Mouse (Mus musculus): Measurements from ENCODE around the gene Paxx. TPM values are rescaled to one million over a fixed set of nuclear protein-coding genes. Genes with fewer than 3 reads are reported as not detected.

Paxx gene
- polyA plus RNA-seq (2015; fragmentation: Nextera tagmentation; extraction: Ambion mirVana): 56.6 and 62.1 TPM in 2 replicates

GRCm38 (mm10) chr2:25460551-25461309 lies at the start of gene Paxx:
Gene Paxx (minus strand): TSS chr2:25461094.

DNA sequence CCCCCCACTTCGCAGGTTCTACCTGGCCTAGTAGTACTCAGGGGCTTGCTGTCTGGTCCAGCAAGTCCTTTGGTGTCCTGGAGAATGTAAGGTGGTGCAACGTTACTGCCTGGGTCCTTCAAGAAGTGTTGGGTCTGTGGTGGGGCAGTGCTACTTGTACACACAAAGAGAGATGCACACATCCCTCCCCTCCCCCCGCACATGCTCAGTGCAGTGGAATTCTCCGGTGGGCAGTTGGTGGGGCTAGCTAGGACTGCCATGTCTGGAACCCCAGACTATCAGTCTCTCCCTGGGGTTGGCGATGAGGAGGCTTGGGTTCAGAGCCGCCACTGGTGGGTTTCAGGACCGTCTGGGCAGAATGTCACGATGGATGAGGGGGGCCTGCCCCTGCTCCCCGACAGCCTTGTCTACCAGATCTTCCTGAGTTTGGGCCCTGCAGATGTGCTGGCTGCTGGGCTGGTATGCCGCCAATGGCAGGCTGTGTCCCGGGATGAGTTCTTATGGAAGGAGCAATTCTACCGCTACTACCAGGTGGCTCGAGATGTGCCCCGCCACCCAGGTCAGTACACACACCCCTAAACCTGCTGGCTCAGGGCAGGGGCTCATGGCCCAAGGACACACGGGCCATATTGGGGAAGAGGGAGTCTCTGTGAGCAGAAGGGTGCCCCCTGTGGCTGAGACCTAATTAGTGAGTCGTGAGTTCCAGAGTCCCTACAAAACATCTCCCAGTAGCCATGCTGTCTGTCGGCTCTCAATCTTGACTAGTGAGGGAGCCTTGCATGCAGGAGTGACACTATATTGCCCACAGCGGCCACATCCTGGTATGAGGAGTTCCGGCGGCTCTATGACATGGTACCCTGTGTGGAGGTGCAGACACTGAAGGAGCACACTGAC lies 40.9 kb upstream of the Paxx start, which contains the start of gene C8g:
Gene C8g, minus strand, starts transcription at position 127 of the 894 bp plus-strand sequence.

GRCm38 (mm10) chr2:25500576-25501405 lies 39.9 kb upstream of the Paxx start, which contains the start of gene Fbxw5:
Gene Fbxw5 (plus strand): TSS chr2:25500750.

GRCm38 (mm10) chr2:25493476-25493961 lies 32.6 kb upstream of the Paxx start, which contains the start of gene Lcn12:
Gene Lcn12 (minus strand): TSS chr2:25493911.

GRCm38 (mm10) chr2:25469969-25470368 lies 9.1 kb upstream of the Paxx start, which contains the start of gene Ptgds:
Gene Ptgds (minus strand): TSS chr2:25470046.

DNA sequence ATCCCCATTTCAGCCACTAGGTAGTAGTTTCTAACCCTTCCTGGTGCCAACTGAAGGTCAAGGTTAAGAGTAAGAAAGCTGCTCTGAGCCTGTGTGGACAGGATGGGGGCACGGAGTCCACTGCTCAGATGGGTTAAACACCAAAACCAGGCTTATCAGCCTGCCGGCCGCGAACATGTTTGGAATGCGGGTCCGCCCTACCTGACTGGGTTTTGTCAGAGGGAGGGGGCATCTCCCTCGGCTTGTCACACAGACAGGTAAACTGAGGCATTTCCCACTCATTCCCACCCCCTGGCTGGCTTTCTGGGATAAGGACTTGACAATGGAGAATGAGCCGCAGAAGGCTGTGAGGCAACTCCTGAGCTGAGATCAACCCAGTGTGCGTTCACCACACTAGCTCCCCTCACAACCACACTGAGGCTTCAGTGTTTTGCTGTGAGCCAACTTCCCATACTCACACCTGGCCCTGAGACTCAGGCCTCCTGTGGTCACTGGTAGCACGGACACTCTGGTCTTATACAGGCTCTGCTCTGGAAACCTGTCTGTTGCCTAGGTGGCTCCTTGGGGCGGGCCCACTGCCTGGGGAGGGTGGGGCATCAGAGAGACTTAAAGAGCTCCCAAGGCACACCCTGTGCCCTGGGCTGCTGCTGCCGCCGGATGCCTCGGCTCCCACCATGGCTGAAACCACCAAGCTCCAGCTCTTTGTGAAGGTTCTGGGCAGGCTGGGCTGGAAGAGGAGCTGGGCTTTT lies 4.5 kb downstream of the Paxx start, which contains the start of gene Clic3:
Gene Clic3, plus strand, starts transcription at position 634 of the 749 bp plus-strand sequence.

DNA sequence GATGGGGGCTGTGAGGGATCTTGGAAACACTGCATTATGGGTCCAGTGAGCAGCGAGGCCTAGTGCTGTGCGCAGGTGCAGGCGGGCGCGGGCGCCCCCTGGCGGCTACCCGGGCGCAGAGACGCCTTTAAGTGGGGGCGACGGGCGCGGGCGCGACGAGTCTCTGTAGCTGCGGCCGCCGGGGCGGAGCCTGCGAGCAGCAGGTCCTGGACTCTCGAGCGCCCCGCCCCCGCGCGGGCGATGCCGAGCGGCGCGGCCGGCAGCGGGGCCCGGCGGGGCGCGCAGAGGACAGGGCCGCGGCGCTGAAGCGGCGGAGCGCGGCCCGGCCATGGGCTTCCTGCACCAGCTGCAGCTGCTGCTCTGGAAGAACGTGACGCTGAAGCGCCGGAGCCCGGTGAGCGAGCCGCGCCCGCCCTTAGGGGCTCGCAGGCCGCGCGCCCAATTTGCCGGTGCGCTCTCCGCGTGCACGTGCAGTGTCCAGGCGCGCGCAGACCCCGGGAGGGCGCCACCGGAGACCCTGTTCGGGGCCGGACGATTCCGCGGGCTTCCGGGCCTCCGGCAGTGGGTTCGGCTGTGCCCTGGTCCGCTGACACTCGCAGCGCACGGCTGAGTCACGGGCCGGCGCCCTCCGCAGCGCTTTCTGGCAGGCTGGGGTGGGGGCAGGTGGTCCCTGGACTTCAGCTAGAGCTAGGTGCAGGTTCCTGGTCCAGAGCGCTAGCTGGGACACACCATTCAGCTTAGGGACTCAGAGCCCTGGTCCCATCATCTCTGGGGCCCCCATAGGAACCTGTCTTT lies 32.3 kb downstream of the Paxx start, which contains the start of gene Abca2:
Gene Abca2, plus strand, starts transcription at position 262 of the 795 bp plus-strand sequence.

GRCm38 (mm10) chr2:25422587-25423410 lies 38.1 kb downstream of the Paxx start, which contains the start of gene Fut7:
Gene Fut7 (plus strand): TSS chr2:25423267.

Small RNA genes within 50 kb of the gene (microRNA-seq; reads per million reads assigned to microRNA genes)
- gene Mir3087: 0.30 to 0.64 reads per million in 2 experiments

Other genes with a start within 250 kb of the Paxx start
- gene Nelfb, start 249.6 kb downstream of the Paxx start, polyA plus RNA-seq (2015; fragmentation: Nextera tagmentation; extraction: Ambion mirVana): 42.2 and 43.2 TPM in 2 replicates
- gene Stpg3, start 246.5 kb downstream of the Paxx start, polyA plus RNA-seq (2015; fragmentation: Nextera tagmentation; extraction: Ambion mirVana): not detected in 2 replicates
- 0.19 TPM in 1 of 2 replicates, not detected in the other for gene Fam166a, start 242.3 kb downstream of the Paxx start, polyA plus RNA-seq (2015; fragmentation: Nextera tagmentation; extraction: Ambion mirVana)
- gene Tubb4b, start 236.4 kb downstream of the Paxx start, polyA plus RNA-seq (2015; fragmentation: Nextera tagmentation; extraction: Ambion mirVana): 141 and 191 TPM in 2 replicates
- not detected in 2 replicates for gene Slc34a3, start 226.7 kb downstream of the Paxx start, polyA plus RNA-seq (2015; fragmentation: Nextera tagmentation; extraction: Ambion mirVana)
- not detected in 2 replicates for gene Rnf224, start 224.3 kb downstream of the Paxx start, polyA plus RNA-seq (2015; fragmentation: Nextera tagmentation; extraction: Ambion mirVana)
- 0.50 and 1.5 TPM in 2 replicates for gene Rnf208, start 218.8 kb downstream of the Paxx start, polyA plus RNA-seq (2015; fragmentation: Nextera tagmentation; extraction: Ambion mirVana)
- 8.6 TPM in 1 of 2 replicates, not detected in the other for gene Cysrt1, start 218.6 kb downstream of the Paxx start, polyA plus RNA-seq (2015; fragmentation: Nextera tagmentation; extraction: Ambion mirVana)
- 1.2 and 2.0 TPM in 2 replicates for gene AL732309.1, start 214.2 kb downstream of the Paxx start, polyA plus RNA-seq (2015; fragmentation: Nextera tagmentation; extraction: Ambion mirVana)
- gene Tmem203, start 205.7 kb downstream of the Paxx start, polyA plus RNA-seq (2015; fragmentation: Nextera tagmentation; extraction: Ambion mirVana): 27.2 and 29.6 TPM in 2 replicates
- 3.0 and 3.9 TPM in 2 replicates for gene Tprn, start 198.5 kb downstream of the Paxx start, polyA plus RNA-seq (2015; fragmentation: Nextera tagmentation; extraction: Ambion mirVana)
- gene Ssna1, start 188.7 kb downstream of the Paxx start, polyA plus RNA-seq (2015; fragmentation: Nextera tagmentation; extraction: Ambion mirVana): 102 and 122 TPM in 2 replicates
- gene Anapc2, start 188.6 kb downstream of the Paxx start, polyA plus RNA-seq (2015; fragmentation: Nextera tagmentation; extraction: Ambion mirVana): 51.7 and 54.8 TPM in 2 replicates
- gene Tmem210, start 172.9 kb downstream of the Paxx start, polyA plus RNA-seq (2015; fragmentation: Nextera tagmentation; extraction: Ambion mirVana): not detected in 2 replicates
- gene Lrrc26, start 171.2 kb downstream of the Paxx start, polyA plus RNA-seq (2015; fragmentation: Nextera tagmentation; extraction: Ambion mirVana): 0.12 and 0.15 TPM in 2 replicates
- not detected in 2 replicates for gene Grin1, start 141.9 kb downstream of the Paxx start, polyA plus RNA-seq (2015; fragmentation: Nextera tagmentation; extraction: Ambion mirVana)
- 29.6 and 33.0 TPM in 2 replicates for gene Man1b1, start 128.8 kb downstream of the Paxx start, polyA plus RNA-seq (2015; fragmentation: Nextera tagmentation; extraction: Ambion mirVana)
- gene Dpp7, start 104.7 kb downstream of the Paxx start, polyA plus RNA-seq (2015; fragmentation: Nextera tagmentation; extraction: Ambion mirVana): 8.7 and 10.9 TPM in 2 replicates
- gene Uap1l1, start 95.4 kb downstream of the Paxx start, polyA plus RNA-seq (2015; fragmentation: Nextera tagmentation; extraction: Ambion mirVana): 12.4 and 16.8 TPM in 2 replicates
- gene Sapcd2, start 88.8 kb downstream of the Paxx start, polyA plus RNA-seq (2015; fragmentation: Nextera tagmentation; extraction: Ambion mirVana): 5.8 and 6.4 TPM in 2 replicates
- gene Entpd2, start 65.2 kb downstream of the Paxx start, polyA plus RNA-seq (2015; fragmentation: Nextera tagmentation; extraction: Ambion mirVana): 30.8 and 32.7 TPM in 2 replicates
- 19.3 and 28.5 TPM in 2 replicates for gene Npdc1, start 61.7 kb downstream of the Paxx start, polyA plus RNA-seq (2015; fragmentation: Nextera tagmentation; extraction: Ambion mirVana)
- gene Fut7, start 37.8 kb downstream of the Paxx start, polyA plus RNA-seq (2015; fragmentation: Nextera tagmentation; extraction: Ambion mirVana): 0.06 TPM in 1 of 2 replicates, not detected in the other
- gene Abca2, start 32.4 kb downstream of the Paxx start, polyA plus RNA-seq (2015; fragmentation: Nextera tagmentation; extraction: Ambion mirVana): 1.2 and 1.6 TPM in 2 replicates
- gene Clic3, start 4.3 kb downstream of the Paxx start, polyA plus RNA-seq (2015; fragmentation: Nextera tagmentation; extraction: Ambion mirVana): 1.0 and 6.2 TPM in 2 replicates
- 11.8 and 13.3 TPM in 2 replicates for gene Ptgds, start 9.0 kb upstream of the Paxx start, polyA plus RNA-seq (2015; fragmentation: Nextera tagmentation; extraction: Ambion mirVana)
- gene Lcn12, start 32.8 kb upstream of the Paxx start, polyA plus RNA-seq (2015; fragmentation: Nextera tagmentation; extraction: Ambion mirVana): not detected in 2 replicates
- 56.1 and 56.8 TPM in 2 replicates for gene Fbxw5, start 39.7 kb upstream of the Paxx start, polyA plus RNA-seq (2015; fragmentation: Nextera tagmentation; extraction: Ambion mirVana)
- gene C8g, start 40.6 kb upstream of the Paxx start, polyA plus RNA-seq (2015; fragmentation: Nextera tagmentation; extraction: Ambion mirVana): 2.9 and 4.1 TPM in 2 replicates
- gene Traf2, start 85.8 kb upstream of the Paxx start, polyA plus RNA-seq (2015; fragmentation: Nextera tagmentation; extraction: Ambion mirVana): 13.9 and 15.5 TPM in 2 replicates
- gene Edf1, start 96.8 kb upstream of the Paxx start, polyA plus RNA-seq (2015; fragmentation: Nextera tagmentation; extraction: Ambion mirVana): 314 and 359 TPM in 2 replicates
- 0.45 and 0.50 TPM in 2 replicates for gene Mamdc4, start 113.8 kb upstream of the Paxx start, polyA plus RNA-seq (2015; fragmentation: Nextera tagmentation; extraction: Ambion mirVana)
- gene Phpt1, start 114.1 kb upstream of the Paxx start, polyA plus RNA-seq (2015; fragmentation: Nextera tagmentation; extraction: Ambion mirVana): 93.0 and 102 TPM in 2 replicates
- 0.18 TPM in 1 of 2 replicates, not detected in the other for gene Ajm1, start 120.7 kb upstream of the Paxx start, polyA plus RNA-seq (2015; fragmentation: Nextera tagmentation; extraction: Ambion mirVana)
- gene Rabl6, start 147.4 kb upstream of the Paxx start, polyA plus RNA-seq (2015; fragmentation: Nextera tagmentation; extraction: Ambion mirVana): 37.7 TPM in 2 replicates
- gene Ccdc183, start 156.6 kb upstream of the Paxx start, polyA plus RNA-seq (2015; fragmentation: Nextera tagmentation; extraction: Ambion mirVana): 0.35 and 0.42 TPM in 2 replicates
- gene Tmem141, start 160.9 kb upstream of the Paxx start, polyA plus RNA-seq (2015; fragmentation: Nextera tagmentation; extraction: Ambion mirVana): 22.0 and 25.0 TPM in 2 replicates
- 12.6 and 21.8 TPM in 2 replicates for gene Fcna, start 166.9 kb upstream of the Paxx start, polyA plus RNA-seq (2015; fragmentation: Nextera tagmentation; extraction: Ambion mirVana)
- gene Lcn8, start 192.0 kb upstream of the Paxx start, polyA plus RNA-seq (2015; fragmentation: Nextera tagmentation; extraction: Ambion mirVana): not detected in 2 replicates
- gene Lcn5, start 196.9 kb upstream of the Paxx start, polyA plus RNA-seq (2015; fragmentation: Nextera tagmentation; extraction: Ambion mirVana): not detected in 2 replicates
- not detected in 2 replicates for gene Lcn6, start 215.7 kb upstream of the Paxx start, polyA plus RNA-seq (2015; fragmentation: Nextera tagmentation; extraction: Ambion mirVana)
- gene Lcn10, start 221.6 kb upstream of the Paxx start, polyA plus RNA-seq (2015; fragmentation: Nextera tagmentation; extraction: Ambion mirVana): not detected in 2 replicates
- gene Obp2a, start 238.9 kb upstream of the Paxx start, polyA plus RNA-seq (2015; fragmentation: Nextera tagmentation; extraction: Ambion mirVana): not detected in 2 replicates
- 41.4 and 46.9 TPM in 2 replicates for gene Bmyc, start 245.6 kb upstream of the Paxx start, polyA plus RNA-seq (2015; fragmentation: Nextera tagmentation; extraction: Ambion mirVana)